Mouse (Mus musculus) lung, adult 2 months (tissue): ENCODE results near the gene BC005537. TPM values are rescaled to one million over a fixed set of nuclear protein-coding genes. Genes with fewer than 3 reads are reported as not detected.

Experiments
- DNase-seq: peaks from one replicate; pipeline ENCODE4 v3.0.0; 2022
- H3K4me1 ChIP-seq: fragments of 200-500 bp; 2 replicates; pipeline ENCODE4 v1.6.1; 2011; ENCODE audit warnings: low read length; ENCODE audit not compliant: control insufficient read depth, insufficient read depth
- H3K4me3 ChIP-seq: fragments of 200-500 bp; replicated peaks from 2 replicates; pipeline ENCODE3; 2011; ENCODE audit warnings: low read depth, mild to moderate bottlenecking, control low read depth, low read length; ENCODE audit errors: extremely low read depth
- CTCF ChIP-seq: fragments of 200-500 bp; IDR thresholded peaks from 2 replicates; pipeline ENCODE4 v1.5.1; 2011; ENCODE audit warnings: mild to moderate bottlenecking, low read length, control low read depth; ENCODE audit not compliant: insufficient read depth
- POLR2A ChIP-seq: fragments of 200-500 bp; IDR thresholded peaks from 2 replicates; pipeline ENCODE4 v1.6.1; 2011; ENCODE audit warnings: low read depth, mild to moderate bottlenecking, control low read depth, low read length, borderline replicate concordance; ENCODE audit errors: extremely low read depth
- WGBS: fragments of 180-500 bp; shearing (Covaris S2); methylation state at CpG from one replicate; pipeline ENCODE4 v1.1.7; 2018; 5-methylcytosine and 5-hydroxymethylcytosine counted together
- polyA plus RNA-seq: library from polyadenylated mRNA; depleted of rRNA; stranded (reverse); fragments of >200 nt; gene quantifications from 2 replicates; pipeline ENCODE4 v1.2.3, GENCODE M21; 2012

Gene BC005537
- polyA plus RNA-seq, 1 experiment: 34.5 TPM

- H3K4me1 ChIP-seq: peaks cover 9% of the 10 kb centered on the region
- H3K4me3 ChIP-seq: no peak overlapping the region
- TF ChIP-seq CTCF: no peak
- 58% methylated on average over 5 of the region's 5 CpGs for WGBS
- no peak for DNase-seq
Observed at GRCm38 (mm10) chr13:24799378-24799777, 2.1 kb upstream of the BC005537 start.

GRCm38 (mm10) chr13:24799925-24800673, 1.4 kb upstream of the BC005537 start:
- WGBS: under 1% methylated on average over 31 of the region's 31 CpGs
- peak; percentile 59 for DNase-seq
- H3K4me1 ChIP-seq: peaks cover 9% of the 10 kb centered on the region
- peak overlapping the region; percentile 92 for H3K4me3 ChIP-seq
- TF ChIP-seq POLR2A (peak; percentile 58; the same call in 1 of the 2 replicates), CTCF (no peak)

GRCm38 (mm10) chr13:24800674-24801307, 666 bp upstream of the BC005537 start:
- Histone ChIP-seq H3K4me1 (peaks cover 12% of the 10 kb centered on the region), H3K4me3 (peak overlapping the region; percentile 95)
- peak; percentile 98 for DNase-seq
- TF ChIP-seq CTCF (no peak), POLR2A (peak; percentile 98)
- whole genome bisulfite sequencing: under 1% methylated on average over 42 of the region's 42 CpGs

GRCm38 (mm10) chr13:24802131-24802691, 754 bp downstream of the BC005537 start:
- under 1% methylated on average over 26 of the region's 26 CpGs for WGBS
- TF ChIP-seq POLR2A: no peak
- no peak for TF ChIP-seq CTCF
- Histone ChIP-seq H3K4me1 (peaks cover 12% of the 10 kb centered on the region), H3K4me3 (peak overlapping the region; percentile 95)
- peak; percentile 36 for DNase-seq

GRCm38 (mm10) chr13:24803196-24803595, 1.7 kb downstream of the BC005537 start:
- TF ChIP-seq CTCF: no peak
- no peak for TF ChIP-seq POLR2A
- DNase-seq: no peak
- Histone ChIP-seq H3K4me1 (peaks cover 12% of the 10 kb centered on the region), H3K4me3 (peak overlapping the region; percentile 49)
- WGBS: 2% methylated on average over 2 of the region's 2 CpGs

- TF ChIP-seq POLR2A: no peak
- TF ChIP-seq CTCF: no peak
- peaks cover 12% of the 10 kb centered on the region for H3K4me1 ChIP-seq
- no peak overlapping the region for H3K4me3 ChIP-seq
- no peak for DNase-seq
Observed at GRCm38 (mm10) chr13:24806079-24806478, 4.6 kb downstream of the BC005537 start.

- H3K4me1 ChIP-seq: peaks cover 3% of the 10 kb centered on the region
- 91% methylated on average over 2 of the region's 2 CpGs for WGBS
- H3K4me3 ChIP-seq: no peak overlapping the region
- no peak for DNase-seq
- no peak for TF ChIP-seq POLR2A
- no peak for TF ChIP-seq CTCF
Observed at GRCm38 (mm10) chr13:24812521-24812920, 11.1 kb downstream of the BC005537 start.

GRCm38 (mm10) chr13:24814616-24815015, 13.2 kb downstream of the BC005537 start:
- 69% methylated on average over 1 of the region's 1 CpGs for WGBS
- H3K4me3 ChIP-seq: no peak overlapping the region
- TF ChIP-seq POLR2A: no peak
- TF ChIP-seq CTCF: no peak
- DNase-seq: no peak
- H3K4me1 ChIP-seq: peaks cover 3% of the 10 kb centered on the region

GRCm38 (mm10) chr13:24816125-24817092, 15.0 kb downstream of the BC005537 start:
- H3K4me1 ChIP-seq: peaks cover 3% of the 10 kb centered on the region
- TF ChIP-seq CTCF (no peak), POLR2A (peak; percentile 19; the same call in 1 of the 2 replicates)
- WGBS: 58% methylated on average over 4 of the region's 4 CpGs
- no peak overlapping the region for H3K4me3 ChIP-seq
- DNase-seq: no peak
